Mouse (Mus musculus): ENCODE measurements around the gene Birc6.

Gene Birc6

DNA sequence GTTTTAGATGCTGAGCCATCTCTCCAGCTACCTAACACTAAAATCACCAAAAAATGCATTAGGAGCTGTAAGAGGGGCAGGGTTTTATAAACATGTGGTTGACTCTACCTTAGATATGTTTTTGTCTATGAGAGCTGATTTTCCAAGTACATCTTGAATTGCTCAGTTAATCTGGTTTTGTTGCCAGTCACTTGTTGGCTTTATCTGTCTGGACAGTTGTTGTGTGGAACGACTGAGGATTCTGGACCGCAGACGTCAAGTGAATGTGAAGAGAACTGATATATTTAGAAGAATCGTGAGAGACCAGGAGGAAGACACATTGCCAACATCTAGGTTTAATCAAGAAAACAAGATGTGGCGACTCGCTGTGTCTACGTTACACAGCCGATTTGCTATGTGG, 183.5 kb downstream of the Birc6 start:
- DNase-seq: no peak

DNA sequence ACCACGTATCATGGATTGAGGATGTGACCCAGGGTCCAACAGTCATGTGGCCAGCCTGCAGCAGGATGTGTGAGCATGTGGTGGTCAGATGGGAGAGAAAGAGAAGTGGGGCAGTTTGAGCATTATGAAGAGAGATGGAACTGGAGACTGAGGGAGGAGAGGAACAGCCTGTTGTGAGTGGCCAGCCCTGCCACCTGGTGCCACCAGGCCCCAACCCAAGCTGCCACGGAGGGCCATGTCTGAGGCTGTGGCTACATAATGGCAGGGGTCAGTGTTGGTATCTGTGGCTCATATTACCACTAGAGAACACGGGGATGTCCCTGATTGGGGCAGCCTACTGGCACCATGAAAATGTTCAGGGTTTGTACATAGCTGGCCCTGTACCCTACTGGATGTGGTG, 187.0 kb downstream of the Birc6 start:
- no peak for DNase-seq

DNA sequence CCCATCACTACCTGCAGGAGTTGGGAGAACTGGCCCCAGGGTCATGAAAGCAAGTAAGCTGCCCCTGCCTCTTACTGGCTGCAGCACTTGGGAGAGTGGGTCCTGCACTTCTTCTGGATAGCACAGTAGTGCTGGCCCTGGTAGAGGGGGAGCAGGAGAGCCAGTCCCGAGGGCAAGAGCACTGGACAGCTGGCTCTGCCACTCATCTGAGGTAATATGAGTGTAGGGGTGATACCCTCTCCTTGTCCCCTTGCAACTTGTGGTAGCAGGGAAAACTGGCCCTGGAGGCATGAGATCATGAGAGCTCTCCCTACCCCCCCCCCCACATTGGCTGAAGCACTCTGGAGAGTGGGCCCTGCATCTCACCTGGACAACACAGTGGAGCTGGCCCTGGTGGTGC, 187.6 kb downstream of the Birc6 start:
- DNase-seq: no peak

DNA sequence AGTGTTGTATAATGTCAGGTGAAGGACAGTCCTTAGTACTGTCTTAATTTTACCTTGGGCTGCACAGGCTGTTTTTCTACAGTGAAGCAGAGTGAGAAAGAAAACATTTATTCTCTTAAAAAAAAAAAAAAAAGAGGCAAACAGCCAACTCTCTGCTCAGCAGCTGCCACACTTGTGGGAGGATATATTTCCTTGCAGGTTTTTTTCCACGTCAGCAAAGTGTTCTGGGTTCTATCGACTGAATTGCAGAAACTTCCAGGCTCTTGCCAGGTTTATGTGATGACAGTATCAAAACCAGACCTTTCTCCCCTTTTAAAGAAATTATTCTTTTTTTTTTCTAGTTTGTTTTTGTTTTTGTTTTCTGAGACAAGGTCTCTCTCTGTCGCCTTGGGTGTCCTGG, 188.5 kb downstream of the Birc6 start:
- DNase-seq: no peak

DNA sequence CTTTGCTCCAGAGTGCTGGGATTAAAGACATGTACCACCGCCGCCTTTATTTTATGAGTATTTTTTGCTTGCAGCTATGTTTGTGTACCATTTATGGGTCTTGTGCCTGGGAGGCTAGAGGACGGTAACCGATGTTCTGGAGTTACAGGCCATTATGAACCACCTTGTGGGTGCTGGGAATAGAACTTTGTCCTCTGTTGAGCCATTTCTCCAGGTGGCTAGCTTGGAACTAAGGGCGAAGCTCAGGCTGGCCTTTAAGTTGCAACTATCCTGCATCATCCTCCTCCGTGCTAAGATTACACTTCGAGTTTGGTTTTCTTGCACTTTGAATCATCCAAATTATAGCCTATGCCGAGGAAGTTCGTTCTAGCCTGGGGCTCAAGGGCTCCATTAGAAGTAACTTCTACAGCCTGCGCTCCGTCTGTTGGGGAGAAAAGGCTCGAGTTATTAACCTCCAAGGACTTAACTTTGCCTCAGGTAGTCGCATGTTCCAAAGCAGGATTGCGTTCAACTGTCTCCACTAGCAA, 189.1 kb downstream of the Birc6 start:
- no peak for DNase-seq

DNA sequence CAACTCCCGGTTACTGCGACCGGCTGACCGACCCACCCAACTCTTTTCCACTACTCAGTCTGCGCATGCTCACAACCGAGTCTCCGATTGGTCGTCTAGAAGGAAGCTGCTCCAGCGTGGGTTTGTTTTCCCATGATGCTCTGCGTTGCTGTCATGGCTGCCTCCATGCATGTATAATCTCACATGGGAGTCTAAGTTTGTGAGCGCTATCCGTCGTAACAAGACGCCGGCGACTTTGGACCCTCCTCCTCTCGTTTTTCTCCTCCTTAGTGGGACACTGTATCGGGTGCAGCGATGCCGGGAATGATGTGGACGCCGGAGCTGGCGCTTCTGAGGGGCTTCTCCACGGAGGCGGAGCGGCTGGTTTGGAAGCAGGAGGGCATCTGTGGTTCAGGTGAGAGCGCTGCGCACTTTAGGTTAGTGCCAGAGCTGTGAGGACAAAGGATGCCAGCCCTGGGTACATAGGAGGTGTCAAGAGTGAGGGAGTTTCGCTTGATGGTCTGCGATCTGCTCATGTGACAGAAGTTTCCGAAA, 189.6 kb downstream of the Birc6 start, which contains the start of gene Ttc27:
Ttc27 (plus strand) TSS at position 115 of the 534 bp plus-strand sequence.
- peak; percentile 95 for DNase-seq

DNA sequence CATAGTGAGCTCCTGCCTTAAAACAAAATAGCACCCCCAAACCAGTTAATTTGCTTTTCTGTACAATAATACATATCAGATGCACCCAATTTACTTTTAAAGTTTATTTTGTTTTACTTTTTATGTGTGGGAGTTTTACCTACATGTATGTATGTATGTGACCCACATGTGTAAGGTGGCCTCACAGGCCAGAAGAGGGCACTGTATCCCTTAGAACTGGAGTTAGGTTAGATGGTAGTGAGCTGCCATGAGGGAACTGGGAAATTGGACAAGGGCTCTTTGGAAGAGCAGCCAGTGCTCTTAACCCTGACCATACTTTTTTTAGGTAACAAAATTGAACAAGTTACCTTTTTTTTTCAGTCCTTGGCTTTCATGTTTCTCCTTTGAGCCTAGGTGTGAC, 204.8 kb downstream of the Birc6 start:
- DNase-seq: no peak

DNA sequence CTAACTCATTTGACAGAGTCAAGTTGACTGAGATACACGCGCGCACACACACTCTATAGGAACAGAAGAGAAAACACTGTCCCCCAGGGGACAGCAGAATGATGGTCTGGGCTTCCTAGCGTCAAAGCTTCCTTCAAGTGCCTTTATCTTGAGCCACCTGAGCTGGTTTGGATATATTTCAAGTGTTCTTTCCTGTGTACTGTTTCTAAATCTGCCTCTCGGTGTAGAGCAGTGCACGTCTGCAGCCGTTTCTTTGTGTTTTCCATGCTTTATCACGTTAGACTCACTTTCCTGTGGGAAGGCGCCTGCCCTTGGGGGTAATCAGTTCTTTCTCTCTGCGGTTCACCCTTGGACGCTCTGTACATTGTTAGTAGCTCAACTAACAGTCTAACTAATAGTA, 207.3 kb downstream of the Birc6 start:
- no peak for DNase-seq

DNA sequence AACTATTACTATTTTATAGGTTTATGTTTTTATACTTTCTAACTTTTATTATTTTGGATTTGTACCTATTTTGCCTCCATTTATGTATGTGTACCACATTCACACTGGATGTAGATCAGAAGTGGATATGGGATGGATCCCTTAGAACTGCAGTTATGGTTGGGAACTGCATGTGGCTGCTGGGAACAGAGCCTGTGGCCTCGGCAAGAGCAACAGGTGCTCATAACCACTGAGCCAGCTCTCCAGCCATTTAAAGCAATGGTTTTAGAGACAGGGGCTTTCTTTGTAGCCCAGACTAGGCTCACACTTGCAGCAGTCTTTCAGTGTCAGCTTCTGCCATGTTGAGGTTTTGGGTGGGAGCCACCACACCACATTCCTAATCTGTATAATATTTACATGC, 221.6 kb downstream of the Birc6 start:
- no peak for DNase-seq

DNA sequence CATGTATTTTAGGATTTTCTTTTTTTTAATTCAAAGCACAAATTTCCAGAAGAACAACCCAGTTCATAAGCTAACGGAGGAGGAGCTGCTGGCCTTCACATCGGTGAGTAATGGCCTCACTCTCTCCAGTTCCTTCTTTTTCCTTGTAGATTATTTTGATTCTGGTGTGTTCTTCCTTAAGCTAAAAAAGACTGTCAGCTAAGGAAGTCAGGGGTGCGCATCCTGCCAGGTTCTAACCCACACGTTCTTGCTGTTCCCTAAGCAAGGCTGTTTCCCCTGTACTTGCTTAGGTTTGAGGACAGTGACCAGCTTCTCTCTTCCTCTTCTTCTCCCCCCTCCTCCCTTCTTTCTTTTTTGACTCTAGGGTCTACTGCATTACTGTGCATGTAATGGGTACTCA, 222.9 kb downstream of the Birc6 start:
- no peak for DNase-seq
